Mouse (Mus musculus) megakaryocyte-erythroid progenitor cell, adult 5-6 weeks (primary cell): ENCODE data around the gene Ppia. TPM values are rescaled to one million over a fixed set of nuclear protein-coding genes. Genes with fewer than 3 reads are reported as not detected.
"Not testable (repeated sequence)": the region's sequence is repeated elsewhere in the genome, so short reads cannot be mapped to it uniquely, and the experiment has no call there.

Experiments
- ATAC-seq: replicated peaks from 2 replicates; pipeline ENCODE4 v1.8.0; 2016; ENCODE audit warnings: mild to moderate bottlenecking, inconsistent platforms; ENCODE audit not compliant: severe bottlenecking, poor library complexity, low FRiP score, low TSS enrichment
- total RNA-seq, 2 experiments: library from RNA; stranded (forward) in 1 of 2; stranded (reverse) in 1 of 2; fragments of 200-1000, 215-1000 nt in 1 of 2; fragments of >200 nt in 1 of 2; fragmentation: Nextera tagmentation in 1 of 2; gene quantifications; 2 replicates each; pipeline ENCODE4 v1.2.3; 2014 to 2017

The Ppia gene
- total RNA-seq, 2 experiments from 2014 or later, result 1,965 to 4,304 TPM

GRCm38 (mm10) chr11:6420722-6421350, 5.6 kb downstream of the Ppia start:
- no peak for ATAC-seq

GRCm38 (mm10) chr11:6430186-6430585, 14.9 kb downstream of the Ppia start:
- no peak for ATAC-seq

GRCm38 (mm10) chr11:6436442-6436841, 21.2 kb downstream of the Ppia start:
- peak; percentile 97 for ATAC-seq

- no peak for ATAC-seq
Observed at GRCm38 (mm10) chr11:6437667-6438066, 22.4 kb downstream of the Ppia start.

- no peak for ATAC-seq
Observed at GRCm38 (mm10) chr11:6440171-6440570, 24.9 kb downstream of the Ppia start.

GRCm38 (mm10) chr11:6442566-6442965, 27.3 kb downstream of the Ppia start:
- no peak for ATAC-seq

GRCm38 (mm10) chr11:6443102-6443501, 27.9 kb downstream of the Ppia start:
- ATAC-seq, result peak; percentile 17

- ATAC-seq, result no peak
Observed at GRCm38 (mm10) chr11:6443727-6444076, 28.5 kb downstream of the Ppia start.

- ATAC-seq, result peak; percentile 96
Observed at GRCm38 (mm10) chr11:6444077-6444853, 29.0 kb downstream of the Ppia start, which contains the start of gene H2afv. Gene H2afv, minus strand, starts transcription at chr11:6444443.

GRCm38 (mm10) chr11:6445441-6445840, 30.2 kb downstream of the Ppia start:
- no peak for ATAC-seq

GRCm38 (mm10) chr11:6445951-6446350, 30.7 kb downstream of the Ppia start:
- no peak for ATAC-seq

GRCm38 (mm10) chr11:6447493-6447892, 32.2 kb downstream of the Ppia start:
- no peak for ATAC-seq

- ATAC-seq, result not testable (repeated sequence)
Observed at GRCm38 (mm10) chr11:6448155-6448554, 32.9 kb downstream of the Ppia start.

- no peak for ATAC-seq
Observed at GRCm38 (mm10) chr11:6456083-6456482, 40.8 kb downstream of the Ppia start.

GRCm38 (mm10) chr11:6463159-6463837, 48.1 kb downstream of the Ppia start:
- ATAC-seq, result no peak

GRCm38 (mm10) chr11:6465122-6465521, 49.9 kb downstream of the Ppia start:
- peak; percentile 81 for ATAC-seq

- ATAC-seq, result no peak
Observed at GRCm38 (mm10) chr11:6468541-6468940, 53.3 kb downstream of the Ppia start.
